Mouse (Mus musculus): Measurements from ENCODE around the gene Gm10322. TPM values are rescaled to one million over a fixed set of nuclear protein-coding genes. Genes with fewer than 3 reads are reported as not detected.

The Gm10322 gene
- total RNA-seq, 2 experiments from 2014 or later = not detected

DNA sequence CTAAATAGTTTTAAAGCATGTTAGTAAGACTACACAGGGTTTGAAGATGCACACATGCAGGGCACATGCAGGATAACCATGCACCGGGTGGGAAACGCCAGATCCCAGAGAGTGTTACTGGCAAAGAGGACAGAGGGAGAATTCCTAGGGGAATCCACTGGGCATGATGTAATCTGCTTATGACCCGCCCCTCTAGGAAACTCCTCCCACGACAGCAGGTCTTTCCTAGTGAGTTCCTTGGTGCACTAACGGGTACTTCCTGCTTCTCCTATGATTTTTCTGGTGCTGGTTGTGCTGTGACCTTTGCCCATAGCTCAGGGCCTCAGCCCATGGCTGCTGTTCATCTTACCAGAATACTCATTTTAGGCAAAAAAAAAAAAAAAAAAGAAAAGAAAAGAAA lies 12.0 kb upstream of the Gm10322 start:
- no peak for TF ChIP-seq CTCF (IDR thresholded peaks at IDR 0.05)
- Histone ChIP-seq H3K4me3 (no peak overlapping the region), H3K27ac (no peak overlapping the region)
- no peak for DNase-seq (ENCODE audit: extremely low spot score in 1 of 2, low spot score in 2 of 2)
- intact Hi-C loops (cut with DNase I) = no loop called here

DNA sequence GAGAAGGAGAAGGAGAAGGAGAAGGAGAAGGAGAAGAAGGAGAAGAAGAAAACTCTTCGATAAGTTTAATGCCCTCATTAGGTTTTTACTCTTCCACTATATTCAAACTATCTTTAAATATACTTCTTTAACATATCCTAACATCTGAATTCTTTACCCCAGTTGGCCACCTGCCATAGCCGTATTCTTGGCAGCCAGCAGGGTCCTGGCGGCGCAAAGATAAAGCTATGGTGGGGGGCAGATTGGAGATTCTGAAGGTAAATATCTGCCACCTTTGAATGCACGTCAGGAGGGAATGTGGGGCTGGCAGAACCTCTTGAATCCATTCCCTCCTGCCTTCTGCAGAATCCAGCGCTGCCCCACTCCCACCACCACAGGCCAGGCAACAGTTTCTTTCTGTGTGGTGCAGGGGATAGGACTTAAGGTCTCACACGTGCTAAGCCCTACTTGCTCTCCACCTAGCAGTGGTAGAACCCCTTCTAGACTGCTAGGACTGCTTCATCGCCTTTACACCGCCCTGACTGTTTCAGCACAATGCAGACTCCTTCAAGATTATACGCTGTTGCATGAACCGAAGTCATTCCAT lies 10.9 kb upstream of the Gm10322 start:
- H3K4me3 ChIP-seq = no peak overlapping the region
- TF ChIP-seq CTCF (IDR thresholded peaks at IDR 0.05) = no peak
- DNase-seq (ENCODE audit: extremely low spot score in 1 of 2, low spot score in 2 of 2) = no peak
- no peak overlapping the region for H3K27ac ChIP-seq
- intact Hi-C loops (cut with DNase I) = no loop called here

GRCm38 (mm10) chr10:59613276-59613675 lies 2.6 kb upstream of the Gm10322 start:
- DNase-seq (ENCODE audit: extremely low spot score in 1 of 2, low spot score in 2 of 2) = no peak
- TF ChIP-seq CTCF (IDR thresholded peaks at IDR 0.05) = no peak
- H3K4me3 ChIP-seq = no peak overlapping the region
- H3K27ac ChIP-seq = no peak overlapping the region
- intact Hi-C loops (cut with DNase I) = no loop called here

GRCm38 (mm10) chr10:59614141-59614540 lies 1.7 kb upstream of the Gm10322 start:
- peak overlapping the region; percentile 85 for H3K4me3 ChIP-seq
- no peak; the same call in 1 of the 2 replicates for TF ChIP-seq CTCF (IDR thresholded peaks at IDR 0.05)

DNA sequence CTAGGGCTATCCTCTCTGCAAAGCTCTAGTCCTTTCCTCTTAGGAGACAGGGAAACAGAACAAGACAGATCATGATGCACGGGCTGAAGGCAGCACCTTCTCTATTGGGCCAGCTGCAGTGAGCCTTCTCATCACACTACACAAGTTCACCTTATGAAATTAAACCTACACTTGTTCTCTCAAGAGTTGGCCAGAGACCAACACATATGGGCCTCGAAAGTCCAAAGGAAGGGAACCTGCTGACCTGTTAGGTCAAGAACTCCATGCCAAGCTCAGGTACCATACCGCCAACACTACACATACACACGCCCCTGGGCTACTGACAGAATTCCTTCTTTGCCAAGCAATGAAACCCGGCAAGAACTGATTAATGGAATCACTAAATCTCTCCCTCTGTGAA lies 452 bp upstream of the Gm10322 start:
- no peak for TF ChIP-seq CTCF (IDR thresholded peaks at IDR 0.05)
- Histone ChIP-seq H3K27ac (peak overlapping the region; percentile 81), H3K4me3 (peak overlapping the region; percentile 85)
- no peak for DNase-seq (ENCODE audit: extremely low spot score in 1 of 2, low spot score in 2 of 2)
- intact Hi-C loops (cut with DNase I) = loop anchor here (5.0 kb wide), 2 partner anchors 123 to 252 kb away; no protein-coding TSS in a partner anchor

More at GRCm38 (mm10) chr10:59614141-59614540, 1.7 kb upstream of the Gm10322 start:
- no peak for DNase-seq (ENCODE audit: extremely low spot score in 1 of 2, low spot score in 2 of 2)
- intact Hi-C loops (cut with DNase I) = no loop called here
- no peak overlapping the region for H3K27ac ChIP-seq

- intact Hi-C loops (cut with DNase I) = loop anchor here (2.0 to 5.0 kb wide), 3 partner anchors 86 to 251 kb away; partner anchors contain the start of gene Micu1
- no peak for TF ChIP-seq CTCF (IDR thresholded peaks at IDR 0.05)
- peak; percentile 96 for DNase-seq (ENCODE audit: extremely low spot score in 1 of 2, low spot score in 2 of 2)
- peak within 1 kb of the TSS; percentile 81 for H3K27ac ChIP-seq
- peak within 1 kb of the TSS; percentile 85 for H3K4me3 ChIP-seq
Measured at GRCm38 (mm10) chr10:59616522-59616921, 659 bp downstream of the Gm10322 start, which contains the start of gene Mcu. Gene Mcu (minus strand): TSS chr10:59616692.

DNA sequence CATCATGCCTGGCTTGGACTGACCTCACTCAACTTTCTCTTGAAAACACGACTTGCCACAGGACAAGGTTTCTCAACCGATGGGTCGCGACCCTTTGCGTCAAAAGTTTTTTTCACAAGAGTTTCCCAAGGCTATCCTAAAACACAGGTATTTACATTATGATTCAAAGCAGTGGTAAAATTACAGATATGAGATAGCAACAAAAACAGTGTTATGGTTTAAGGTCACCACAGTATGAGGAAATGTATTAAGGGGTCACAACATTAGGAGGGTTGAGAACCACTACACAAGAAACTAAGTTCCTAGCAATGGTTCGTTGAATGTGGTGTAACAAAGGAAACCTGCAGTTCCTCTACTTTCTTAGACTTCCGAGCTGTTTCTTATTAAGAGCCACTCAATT lies 1.9 kb downstream of the Gm10322 start:
- intact Hi-C loops (cut with DNase I) = loop anchor here (2.0 to 5.0 kb wide), 3 partner anchors 85 to 250 kb away; partner anchors contain the start of gene Micu1
- Histone ChIP-seq H3K4me3 (no peak overlapping the region), H3K27ac (no peak overlapping the region)
- no peak for TF ChIP-seq CTCF (IDR thresholded peaks at IDR 0.05)
- no peak for DNase-seq (ENCODE audit: extremely low spot score in 1 of 2, low spot score in 2 of 2)

- no peak for DNase-seq (ENCODE audit: extremely low spot score in 1 of 2, low spot score in 2 of 2)
- H3K4me3 ChIP-seq = no peak overlapping the region
- intact Hi-C loops (cut with DNase I) = no loop called here
- no peak overlapping the region for H3K27ac ChIP-seq
- no peak for TF ChIP-seq CTCF (IDR thresholded peaks at IDR 0.05)
Measured at GRCm38 (mm10) chr10:59621355-59621754, 5.5 kb downstream of the Gm10322 start.

GRCm38 (mm10) chr10:59623496-59623895 lies 7.6 kb downstream of the Gm10322 start:
- H3K27ac ChIP-seq = no peak overlapping the region
- TF ChIP-seq CTCF (IDR thresholded peaks at IDR 0.05) = no peak
- no peak for DNase-seq (ENCODE audit: extremely low spot score in 1 of 2, low spot score in 2 of 2)
- H3K4me3 ChIP-seq = no peak overlapping the region
- intact Hi-C loops (cut with DNase I) = no loop called here

DNA sequence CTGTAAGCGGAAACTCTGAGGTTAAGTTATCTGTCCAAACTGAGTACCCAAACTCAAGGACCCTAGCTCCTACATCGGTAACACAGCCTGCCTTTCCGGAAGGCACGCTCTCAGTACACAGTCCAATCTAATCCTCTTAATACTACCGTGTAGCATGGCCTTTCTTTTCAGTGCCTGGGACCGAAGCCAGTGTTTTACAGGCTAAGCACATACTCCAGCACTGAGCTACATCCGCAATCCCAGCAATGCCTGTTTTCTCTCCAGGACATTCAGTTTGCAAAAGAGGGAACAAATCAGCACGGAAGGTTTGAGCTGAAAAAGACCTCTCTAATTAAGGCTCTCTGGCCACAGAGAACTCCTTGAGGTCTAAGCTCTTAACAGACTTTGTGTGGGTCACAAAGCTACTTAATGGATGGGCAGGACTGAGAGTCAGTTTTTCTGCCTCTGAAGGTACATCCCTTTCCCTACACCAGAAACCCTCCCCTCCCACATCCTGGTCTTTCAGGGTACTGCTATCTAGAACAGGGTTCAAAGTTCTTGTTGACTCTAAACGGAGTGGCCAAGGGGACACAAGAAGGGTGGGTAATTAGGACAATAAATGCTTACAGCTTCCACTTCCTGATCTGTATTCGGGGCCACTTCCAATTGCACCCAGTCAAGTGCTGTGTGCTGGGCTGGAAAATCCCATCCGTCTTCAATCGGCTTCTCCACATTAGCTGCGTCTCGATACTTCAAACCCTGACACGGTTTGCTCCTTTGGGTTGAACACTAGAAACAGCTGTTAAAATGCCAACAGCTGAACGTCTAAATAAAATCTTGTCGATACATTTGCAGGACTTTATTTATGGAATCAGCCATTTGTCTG lies 13.0 kb downstream of the Gm10322 start:
- no peak for DNase-seq (ENCODE audit: extremely low spot score in 1 of 2, low spot score in 2 of 2)
- no peak overlapping the region for H3K4me3 ChIP-seq
- no peak for TF ChIP-seq CTCF (IDR thresholded peaks at IDR 0.05)
- H3K27ac ChIP-seq = no peak overlapping the region
- intact Hi-C loops (cut with DNase I) = no loop called here

- Histone ChIP-seq H3K4me3 (no peak overlapping the region), H3K27ac (no peak overlapping the region)
- TF ChIP-seq CTCF (IDR thresholded peaks at IDR 0.05) = no peak
- DNase-seq (ENCODE audit: extremely low spot score in 1 of 2, low spot score in 2 of 2) = no peak
- intact Hi-C loops (cut with DNase I) = no loop called here
Measured at GRCm38 (mm10) chr10:59629506-59629782, 13.6 kb downstream of the Gm10322 start.

DNA sequence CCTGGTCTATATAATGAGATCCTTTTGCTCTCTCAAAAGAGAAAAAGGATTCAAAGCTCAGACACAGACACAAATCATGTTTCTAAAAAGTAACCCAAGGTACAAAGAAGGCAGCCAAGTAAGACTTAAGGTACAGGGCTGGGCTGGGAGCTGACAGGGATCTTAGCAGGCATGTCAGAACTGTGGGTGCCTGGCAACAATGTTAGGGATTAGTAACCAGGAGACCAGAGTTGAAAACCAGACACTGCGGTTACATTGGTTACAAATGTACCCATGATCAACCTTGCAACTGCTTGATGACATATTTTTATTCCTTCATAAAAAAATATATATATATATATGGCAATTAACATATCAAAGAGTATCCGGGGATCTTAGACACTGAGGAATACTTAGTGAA lies 20.2 kb downstream of the Gm10322 start:
- intact Hi-C loops (cut with DNase I) = no loop called here
- no peak for DNase-seq (ENCODE audit: extremely low spot score in 1 of 2, low spot score in 2 of 2)
- Histone ChIP-seq H3K27ac (no peak overlapping the region), H3K4me3 (no peak overlapping the region)
- TF ChIP-seq CTCF (IDR thresholded peaks at IDR 0.05) = no peak
